Mouse (Mus musculus) liver, postnatal 0 days (tissue): ENCODE measurements at regions not wholly inside any gene's neighbourhood (a gene's known extent, or its start where the extent isn't known, plus 50 kb on each side); places are given as distances from the start of the nearest gene placed in this dataset.

ENCODE experiments used
- CTCF ChIP-seq: sonication (generic); IDR thresholded peaks from 2 replicates; pipeline ENCODE4 v1.5.1; 2016; ENCODE audit warnings: antibody characterized with exemption, low read depth
- EP300 ChIP-seq: IDR thresholded peaks from 2 replicates; pipeline ENCODE4 v1.6.1; 2016; ENCODE audit warnings: antibody characterized with exemption, low read depth, mild to moderate bottlenecking

- TF ChIP-seq CTCF (no peak), EP300 (no peak)
Observed at GRCm38 (mm10) chr9:115382824-115383475, 72.7 kb upstream of the Stt3b start.
